Mouse (Mus musculus) cerebellum, adult 8-10 months (tissue): Measurements from ENCODE around the gene Myrfl.

Experiments
- DNase-seq: peaks from one replicate; pipeline ENCODE4 v3.0.0; 2022

The Myrfl gene

GRCm38 (mm10) chr10:116813150-116813549 lies 83.6 kb downstream of the Myrfl start:
- no peak for DNase-seq

GRCm38 (mm10) chr10:116810738-116811137 lies 86.0 kb downstream of the Myrfl start:
- DNase-seq, result no peak

GRCm38 (mm10) chr10:116809383-116809782 lies 87.3 kb downstream of the Myrfl start:
- DNase-seq, result no peak

GRCm38 (mm10) chr10:116808556-116809353 lies 88.0 kb downstream of the Myrfl start:
- no peak for DNase-seq

- no peak for DNase-seq
These were observed 94.4 kb downstream of the Myrfl start for GRCm38 (mm10) chr10:116802178-116802794.

GRCm38 (mm10) chr10:116801281-116801680 lies 95.4 kb downstream of the Myrfl start:
- no peak for DNase-seq

- DNase-seq, result no peak
These were observed 100.7 kb downstream of the Myrfl start for GRCm38 (mm10) chr10:116796066-116796465.

- DNase-seq, result no peak
These were observed 107.6 kb downstream of the Myrfl start for GRCm38 (mm10) chr10:116789096-116789495.

- DNase-seq, result no peak
These were observed 108.3 kb downstream of the Myrfl start for GRCm38 (mm10) chr10:116788431-116788830.

- DNase-seq, result no peak
These were observed 112.6 kb downstream of the Myrfl start for GRCm38 (mm10) chr10:116784098-116784497.

GRCm38 (mm10) chr10:116783020-116783419 lies 113.7 kb downstream of the Myrfl start:
- no peak for DNase-seq

- DNase-seq, result no peak
These were observed 118.8 kb downstream of the Myrfl start for GRCm38 (mm10) chr10:116777947-116778346.

GRCm38 (mm10) chr10:116776846-116777245 lies 119.9 kb downstream of the Myrfl start:
- no peak for DNase-seq

GRCm38 (mm10) chr10:116773846-116774750 lies 122.6 kb downstream of the Myrfl start:
- DNase-seq, result peak; percentile 56

- DNase-seq, result no peak
These were observed 125.3 kb downstream of the Myrfl start for GRCm38 (mm10) chr10:116771215-116771935.

- no peak for DNase-seq
These were observed 128.1 kb downstream of the Myrfl start for GRCm38 (mm10) chr10:116768642-116769041.

GRCm38 (mm10) chr10:116766525-116766924 lies 130.2 kb downstream of the Myrfl start:
- no peak for DNase-seq

- DNase-seq, result no peak
These were observed 135.1 kb downstream of the Myrfl start for GRCm38 (mm10) chr10:116761476-116762068.

- DNase-seq, result no peak
These were observed 136.2 kb downstream of the Myrfl start for GRCm38 (mm10) chr10:116760561-116760960.

- DNase-seq, result no peak
These were observed 136.9 kb downstream of the Myrfl start for GRCm38 (mm10) chr10:116759816-116760215.

- peak; percentile 85 for DNase-seq
These were observed 140.7 kb downstream of the Myrfl start for GRCm38 (mm10) chr10:116755881-116756581.

GRCm38 (mm10) chr10:116754940-116755339 lies 141.8 kb downstream of the Myrfl start:
- DNase-seq, result no peak
